Mouse (Mus musculus): ENCODE data around the gene Snx11.
"Not testable (repeated sequence)": the region's sequence is repeated elsewhere in the genome, so short reads cannot be mapped to it uniquely, and the experiment has no call there.

The Snx11 gene

GRCm38 (mm10) chr11:96796081-96796480, 18.7 kb upstream of the Snx11 start:
- DNase-seq (ENCODE audit: extremely low spot score, low spot score) = no peak

- DNase-seq (ENCODE audit: extremely low spot score, low spot score) = no peak
Measured at GRCm38 (mm10) chr11:96795491-96795890, 18.1 kb upstream of the Snx11 start.

DNA sequence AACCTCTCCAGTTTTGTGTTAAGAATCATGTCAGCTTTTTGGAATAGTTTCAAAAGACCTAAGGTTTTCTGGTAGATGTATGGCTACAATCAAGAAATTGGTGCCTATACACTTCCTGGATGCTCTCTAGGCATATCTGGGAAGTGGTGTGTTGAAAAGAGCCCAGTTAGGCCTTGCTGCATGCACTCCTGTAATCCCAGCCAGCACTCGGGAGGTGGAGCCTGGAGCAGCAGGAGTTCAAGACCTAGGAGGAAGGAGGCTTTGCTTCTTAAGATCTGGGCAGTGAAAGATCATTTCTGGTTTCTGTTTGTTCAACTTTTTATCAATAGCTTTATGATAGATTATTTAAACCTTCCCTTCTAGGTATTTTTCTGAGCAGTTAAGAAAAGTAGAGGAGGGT, 13.3 kb upstream of the Snx11 start:
- no peak for DNase-seq (ENCODE audit: extremely low spot score, low spot score)

DNA sequence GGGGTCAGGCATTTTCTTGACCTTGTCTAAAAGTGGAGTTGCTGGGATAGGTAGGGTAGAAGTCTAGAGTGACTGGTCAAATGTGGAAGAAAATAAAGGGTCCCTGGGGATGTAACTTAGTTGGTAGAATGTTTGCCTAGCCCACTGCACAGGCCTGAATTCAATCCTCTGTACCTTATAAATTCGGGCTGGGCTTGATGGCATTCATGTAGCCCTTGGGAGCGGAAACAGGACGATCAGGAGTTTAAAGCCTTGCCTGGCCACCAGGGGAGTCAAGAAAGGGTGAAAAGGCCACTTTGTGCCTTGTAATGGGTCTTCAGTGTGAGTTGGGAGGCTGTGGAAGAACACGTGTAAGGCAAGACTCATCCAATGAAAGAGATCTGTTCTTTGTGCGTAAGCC, 12.6 kb upstream of the Snx11 start:
- peak; percentile 38 for DNase-seq (ENCODE audit: extremely low spot score, low spot score)

DNA sequence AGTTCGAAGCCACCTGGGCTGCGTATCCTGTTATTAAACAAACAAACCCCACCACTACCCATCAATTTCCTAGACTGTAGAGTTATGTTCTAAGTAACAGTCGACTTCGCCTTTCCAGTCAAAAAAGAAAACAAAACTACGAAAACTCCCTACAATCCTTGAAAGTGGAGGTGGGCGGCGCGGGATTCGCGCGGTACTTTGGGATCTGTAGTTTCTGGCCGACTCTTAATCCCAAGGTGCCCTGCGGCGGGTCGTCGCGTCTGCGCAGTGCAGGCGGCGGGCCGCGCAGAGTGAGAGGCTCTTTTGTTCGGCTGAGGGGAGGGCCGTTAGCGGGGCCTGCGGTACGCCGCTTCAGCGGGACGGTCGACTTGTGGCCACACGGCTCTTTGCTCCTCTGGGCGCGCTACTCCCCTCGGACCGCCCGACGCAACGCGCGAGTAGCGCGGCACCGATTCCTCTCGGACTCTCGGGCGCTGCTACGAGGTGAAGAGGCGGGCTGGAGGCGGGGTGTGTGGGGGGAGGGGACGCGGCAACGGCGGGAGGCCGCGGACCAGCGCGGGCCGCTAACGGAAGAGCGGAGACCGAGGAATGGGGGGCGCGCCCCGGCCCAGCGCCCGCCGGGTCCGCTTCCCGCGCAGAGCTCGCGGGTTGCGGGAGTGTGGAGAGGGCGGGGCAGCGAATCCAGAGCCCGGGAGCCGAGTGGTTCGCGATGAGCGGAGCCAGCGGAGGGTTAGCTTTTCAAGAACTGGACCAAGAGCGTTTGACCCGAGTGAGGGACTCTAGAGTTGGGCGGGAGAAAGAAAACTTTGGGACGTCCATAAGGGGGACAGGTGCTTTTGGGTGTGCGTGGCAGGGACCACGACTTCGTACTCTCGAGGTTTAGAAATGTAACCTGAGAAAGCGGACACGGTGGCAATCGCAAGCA, 11.8 kb upstream of the Snx11 start, which contains the start of gene Cbx1:
Gene Cbx1, plus strand, starts transcription at position 257 of the 925 bp plus-strand sequence.
- peak; percentile 93 for DNase-seq (ENCODE audit: extremely low spot score, low spot score)

DNA sequence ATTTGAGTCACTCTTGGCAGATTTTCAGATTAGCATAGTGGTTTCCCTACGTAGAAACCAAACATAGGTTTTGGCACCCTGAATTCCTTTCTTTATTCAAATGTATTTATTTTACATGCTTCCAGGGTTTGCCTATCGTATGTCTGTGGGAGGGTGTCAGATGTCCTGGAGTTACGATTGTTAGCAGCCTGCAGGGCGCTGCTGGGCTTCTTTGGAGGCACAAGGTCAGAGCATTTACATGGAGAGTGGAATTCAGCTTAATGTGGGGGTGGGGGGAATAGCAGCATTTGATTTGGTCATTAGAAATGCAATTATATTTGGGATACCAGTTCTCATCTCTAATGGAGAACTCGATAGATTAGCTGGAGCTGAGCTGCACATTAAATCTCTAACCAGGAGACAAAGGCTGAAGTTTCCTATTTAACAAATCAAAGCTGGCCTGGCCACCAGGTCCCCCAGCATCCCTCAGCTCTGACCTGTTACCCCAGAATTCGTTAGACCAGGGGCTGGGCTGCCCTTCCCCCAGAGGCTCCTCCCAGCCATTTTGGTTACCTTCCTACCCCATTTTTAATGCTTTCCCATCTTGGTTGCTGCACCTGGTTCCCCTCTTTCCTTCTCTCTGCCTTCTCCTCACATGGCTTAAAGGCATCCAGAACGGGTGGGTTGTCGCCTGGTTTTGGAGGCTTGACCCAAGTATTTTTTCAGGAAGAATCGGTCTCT, 9.5 kb upstream of the Snx11 start:
- DNase-seq (ENCODE audit: extremely low spot score, low spot score) = no peak

GRCm38 (mm10) chr11:96784847-96785246, 7.5 kb upstream of the Snx11 start:
- peak; percentile 89 for DNase-seq (ENCODE audit: extremely low spot score, low spot score)

DNA sequence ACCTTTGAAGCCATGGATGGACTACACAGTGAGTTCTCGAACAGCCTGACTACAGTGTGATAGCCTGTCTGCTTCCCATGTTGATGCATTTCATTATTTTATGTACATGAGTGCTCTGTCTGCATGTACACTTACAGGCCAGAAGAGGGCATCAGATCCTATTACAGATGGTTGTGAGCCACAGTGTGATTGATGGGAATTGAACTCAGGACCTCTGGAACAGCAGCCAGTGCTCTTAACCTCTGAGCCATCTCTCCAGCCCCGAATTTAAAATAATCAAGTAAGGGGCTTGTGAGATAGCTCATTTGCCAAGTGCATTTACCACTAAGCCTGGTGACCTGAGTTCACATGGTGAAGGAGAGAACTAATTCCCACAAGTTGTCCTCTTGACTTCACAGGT, 4.1 kb upstream of the Snx11 start:
- DNase-seq (ENCODE audit: extremely low spot score, low spot score) = no peak

DNA sequence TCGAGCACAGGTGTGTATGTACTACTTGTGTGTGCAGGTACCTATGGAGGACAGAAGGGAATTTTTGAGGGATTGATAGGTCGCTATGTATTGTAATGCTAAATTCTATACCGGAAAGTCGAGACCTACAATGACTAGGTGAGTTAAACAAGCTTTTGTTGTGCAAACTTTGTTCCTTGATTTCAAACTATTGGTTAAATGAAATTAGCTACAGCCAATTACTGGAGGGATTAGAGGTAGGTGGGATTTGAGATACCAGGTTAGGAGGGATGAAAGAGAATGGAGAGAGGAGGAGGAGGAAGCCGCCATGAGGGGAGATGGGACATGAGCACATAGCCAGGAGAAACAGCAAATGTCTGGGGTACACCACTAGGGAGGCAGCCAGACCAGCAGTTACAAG, 2.9 kb upstream of the Snx11 start:
- DNase-seq (ENCODE audit: extremely low spot score, low spot score) = no peak

DNA sequence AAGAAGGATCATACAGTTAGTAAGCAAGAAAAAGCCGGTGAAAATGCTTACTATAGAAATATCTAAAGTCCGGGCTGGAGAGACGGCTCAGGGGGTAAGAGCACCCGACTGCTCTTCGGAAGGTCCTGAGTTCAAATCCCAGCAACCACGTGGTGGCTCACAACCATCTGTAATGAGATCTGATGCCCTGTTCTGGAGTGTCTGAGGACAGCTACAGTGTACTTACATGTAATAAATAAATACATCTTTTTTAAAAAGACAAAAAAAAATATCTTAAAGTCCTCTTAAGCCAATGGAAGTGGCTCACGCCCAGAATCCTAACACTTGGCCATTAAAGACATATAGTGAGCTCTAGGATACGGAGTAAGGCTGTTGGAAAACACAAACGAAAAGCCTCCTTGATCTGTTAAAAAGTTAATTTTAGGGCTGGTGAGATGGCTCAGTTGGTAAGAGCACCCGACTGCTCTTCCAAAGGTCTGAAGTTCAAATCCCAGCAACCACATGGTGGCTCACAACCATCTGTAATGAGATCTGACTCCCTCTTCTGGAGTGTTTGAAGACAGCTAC, 785 bp upstream of the Snx11 start:
- DNase-seq (ENCODE audit: extremely low spot score, low spot score) = not testable (repeated sequence)

DNA sequence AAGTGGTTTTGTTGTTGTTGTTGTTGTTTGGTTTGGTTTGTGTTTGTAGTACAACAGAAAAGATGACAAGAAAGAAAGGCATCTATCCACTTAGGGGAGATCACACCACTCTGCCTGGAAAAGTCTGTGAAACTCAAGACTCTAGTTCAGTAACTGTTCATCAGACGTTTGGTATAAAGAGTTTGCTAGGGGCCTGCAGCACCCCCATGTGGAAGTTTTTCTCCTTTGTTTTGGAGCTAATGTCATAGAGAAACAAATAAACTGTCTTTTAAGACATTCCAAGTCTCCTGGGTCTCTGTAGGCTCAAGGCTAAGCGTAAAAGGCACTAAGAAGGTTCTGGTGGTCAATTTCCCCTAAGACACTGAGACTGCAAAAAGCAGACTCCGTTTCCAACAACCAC, 1.3 kb downstream of the Snx11 start:
- DNase-seq (ENCODE audit: extremely low spot score, low spot score) = no peak

DNA sequence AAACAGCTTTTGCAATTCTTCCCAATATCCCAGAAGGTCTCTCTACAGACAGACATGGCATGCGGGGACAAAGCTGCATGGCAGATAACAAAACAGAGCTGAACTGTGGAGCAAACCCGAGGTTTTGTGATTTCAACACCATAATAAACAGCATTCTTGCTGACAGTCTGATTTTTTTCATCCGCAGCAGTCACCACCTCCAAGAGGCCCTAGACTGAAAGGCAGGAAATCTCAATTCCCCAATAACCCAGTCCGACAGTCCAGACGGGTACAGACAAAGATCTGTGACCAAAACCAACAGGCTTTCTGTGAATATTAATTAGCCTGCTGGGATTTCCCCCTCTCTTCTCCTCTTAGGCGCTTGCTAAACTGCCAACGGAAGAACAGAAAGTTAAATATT, 1.7 kb downstream of the Snx11 start:
- no peak for DNase-seq (ENCODE audit: extremely low spot score, low spot score)

DNA sequence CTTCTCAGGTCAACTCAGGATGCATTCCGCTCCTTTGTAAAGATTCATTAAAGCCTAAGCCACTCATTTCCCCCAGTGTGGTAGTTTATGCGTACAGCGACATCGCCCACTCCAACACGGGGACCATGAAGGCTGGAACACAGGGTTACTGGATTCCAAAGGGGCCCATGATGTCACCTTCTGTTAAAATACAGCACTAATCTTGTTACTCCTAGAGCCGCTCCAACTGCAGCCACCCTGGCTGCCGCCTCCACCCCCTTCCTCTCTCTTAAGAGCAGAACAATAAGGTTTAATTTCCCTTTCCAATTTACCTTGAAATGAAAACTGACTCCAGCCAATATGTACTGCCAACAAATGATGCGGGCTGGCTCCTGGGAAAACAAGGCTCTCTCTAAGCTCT, 2.3 kb downstream of the Snx11 start:
- no peak for DNase-seq (ENCODE audit: extremely low spot score, low spot score)

DNA sequence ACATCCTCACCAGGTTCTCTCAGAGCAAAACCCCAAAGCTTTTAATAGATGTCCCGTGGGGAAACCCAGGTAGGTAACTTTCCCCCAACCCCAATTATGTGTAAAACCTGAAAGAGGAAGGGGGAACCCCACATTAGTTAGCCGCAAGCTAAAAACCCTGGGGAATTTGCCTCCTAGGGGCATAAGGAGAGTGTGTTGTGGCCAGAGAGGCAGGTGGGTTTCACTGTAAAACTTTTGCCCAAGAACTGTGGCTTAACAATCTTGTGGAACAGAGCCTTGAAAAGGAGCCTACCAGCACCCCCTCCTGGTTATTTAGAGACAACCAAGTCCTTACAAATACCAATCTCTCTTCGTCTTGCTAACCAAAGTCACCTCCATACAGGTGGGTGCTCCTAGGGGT, 2.8 kb downstream of the Snx11 start:
- DNase-seq (ENCODE audit: extremely low spot score, low spot score) = no peak

DNA sequence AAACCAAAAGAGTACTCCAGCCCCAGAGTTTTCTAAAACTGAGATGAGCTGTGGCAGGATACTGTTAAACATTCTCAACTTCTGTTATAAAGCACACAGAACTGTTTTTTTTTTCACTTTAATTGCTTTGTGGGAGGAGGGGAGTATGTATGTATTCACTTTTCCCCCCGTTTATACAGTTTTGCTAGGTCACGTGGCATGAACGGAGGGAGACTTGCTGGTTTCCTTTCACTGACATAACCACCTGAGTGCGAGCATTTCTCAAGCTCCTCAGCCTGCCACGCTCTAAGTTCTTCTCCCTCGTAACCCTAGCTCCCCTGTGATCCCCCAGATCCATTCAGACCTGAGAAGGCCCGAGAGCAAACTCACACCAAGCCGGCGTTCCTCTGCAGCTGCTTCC, 4.9 kb downstream of the Snx11 start:
- no peak for DNase-seq (ENCODE audit: extremely low spot score, low spot score)

DNA sequence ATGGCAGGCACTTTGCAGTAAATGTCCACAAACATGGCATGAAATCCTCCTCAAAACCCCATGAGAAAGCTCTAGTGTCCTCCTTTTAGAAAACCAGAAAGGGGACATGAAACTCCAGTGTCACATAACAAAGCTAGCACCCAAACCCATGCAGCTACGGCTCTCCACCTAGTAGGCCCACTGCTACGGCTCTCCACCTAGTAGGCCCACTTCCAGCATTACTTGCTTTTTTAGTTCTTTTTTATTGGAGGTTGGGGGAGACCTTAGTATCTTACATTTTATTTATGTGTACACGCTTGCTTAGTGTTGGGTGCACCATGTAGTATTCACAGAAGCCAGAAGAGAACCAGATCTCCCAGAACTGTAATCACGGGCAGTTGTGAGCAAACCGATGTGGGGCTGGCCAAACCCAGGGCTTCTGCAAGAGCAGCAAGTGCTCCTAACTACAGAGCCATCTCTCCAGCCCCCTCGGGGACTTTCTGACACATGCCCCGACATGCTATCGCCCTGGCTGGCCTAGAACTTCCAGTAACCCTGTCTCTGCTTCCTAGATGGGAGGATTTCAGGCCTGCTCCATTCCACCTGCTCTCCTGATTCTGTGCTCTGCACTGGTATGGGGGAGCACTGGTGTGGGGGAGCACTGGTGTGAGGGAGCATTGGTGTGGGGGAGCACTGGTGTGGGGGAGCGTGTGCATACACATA, 5.9 kb downstream of the Snx11 start:
- DNase-seq (ENCODE audit: extremely low spot score, low spot score) = no peak

DNA sequence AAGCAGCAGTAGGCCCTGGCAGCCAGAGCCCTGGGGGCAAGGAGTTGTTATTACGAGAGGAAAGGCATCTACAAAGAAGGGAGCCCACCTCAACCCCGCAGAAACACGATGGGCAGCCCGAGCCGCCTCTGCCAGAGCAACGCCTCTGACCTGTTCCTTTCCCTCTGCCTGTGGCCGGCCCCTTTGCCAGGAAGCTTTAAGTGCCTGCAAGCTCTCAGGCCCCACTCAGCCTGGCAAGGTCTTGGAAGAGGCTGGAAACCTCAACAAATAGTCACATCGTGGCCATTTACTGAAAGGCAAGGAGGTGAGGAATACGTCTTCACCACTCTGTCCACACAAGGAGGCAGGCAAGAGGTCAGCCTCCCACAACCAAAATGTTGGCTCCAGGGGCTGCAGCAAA, 9.1 kb downstream of the Snx11 start:
- DNase-seq (ENCODE audit: extremely low spot score, low spot score) = no peak

DNA sequence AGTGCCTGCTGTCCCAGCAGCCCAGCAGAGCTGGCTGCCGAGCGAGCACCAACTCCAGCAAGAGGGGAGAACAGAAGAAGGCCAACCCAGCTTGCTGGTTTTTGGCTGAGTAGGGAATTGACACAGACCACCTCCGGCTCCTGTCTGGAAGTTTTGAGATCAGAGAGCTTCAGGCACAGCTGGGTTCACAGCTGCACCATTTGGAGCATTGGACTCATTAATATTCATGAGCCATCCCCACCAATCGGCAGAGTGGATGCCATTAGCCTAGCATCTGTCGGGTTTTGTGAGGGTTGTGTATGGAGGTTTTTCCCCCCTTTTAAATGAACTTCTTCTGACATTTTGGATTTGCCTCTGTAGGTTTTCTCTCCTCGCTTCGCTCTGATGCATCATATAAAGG, 10.3 kb downstream of the Snx11 start:
- peak; percentile 48 for DNase-seq (ENCODE audit: extremely low spot score, low spot score)

- no peak for DNase-seq (ENCODE audit: extremely low spot score, low spot score)
Measured at GRCm38 (mm10) chr11:96766555-96766954, 10.8 kb downstream of the Snx11 start.

GRCm38 (mm10) chr11:96765645-96766044, 11.7 kb downstream of the Snx11 start:
- no peak for DNase-seq (ENCODE audit: extremely low spot score, low spot score)

- DNase-seq (ENCODE audit: extremely low spot score, low spot score) = no peak
Measured at GRCm38 (mm10) chr11:96764511-96765350, 12.6 kb downstream of the Snx11 start.
